Mouse (Mus musculus) cerebellum, adult 9-11 months (tissue): ENCODE data around the gene Erc2.

Experiments
- DNase-seq: peaks from one replicate; pipeline ENCODE4 v3.0.0; 2022

Gene Erc2

DNA sequence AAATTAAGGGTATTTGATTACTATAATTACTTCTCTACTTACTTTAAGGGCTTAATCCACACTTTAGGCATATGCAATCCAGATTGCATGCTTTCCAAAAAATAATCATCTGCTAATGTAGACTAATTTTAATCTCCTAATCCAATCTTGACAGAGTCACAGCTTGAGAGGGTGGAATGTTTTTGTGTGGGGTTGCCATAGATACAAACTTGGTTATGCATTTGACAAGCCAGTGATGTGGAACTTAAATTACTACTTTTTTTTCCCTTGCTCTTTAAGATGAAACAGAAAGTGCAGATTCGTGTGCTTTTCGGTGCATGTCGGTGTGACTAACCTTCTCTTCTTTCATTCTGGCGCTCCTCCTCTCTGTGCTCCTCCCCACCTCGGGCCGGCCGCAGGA is 694.6 kb downstream of the Erc2 start:
- no peak for DNase-seq

DNA sequence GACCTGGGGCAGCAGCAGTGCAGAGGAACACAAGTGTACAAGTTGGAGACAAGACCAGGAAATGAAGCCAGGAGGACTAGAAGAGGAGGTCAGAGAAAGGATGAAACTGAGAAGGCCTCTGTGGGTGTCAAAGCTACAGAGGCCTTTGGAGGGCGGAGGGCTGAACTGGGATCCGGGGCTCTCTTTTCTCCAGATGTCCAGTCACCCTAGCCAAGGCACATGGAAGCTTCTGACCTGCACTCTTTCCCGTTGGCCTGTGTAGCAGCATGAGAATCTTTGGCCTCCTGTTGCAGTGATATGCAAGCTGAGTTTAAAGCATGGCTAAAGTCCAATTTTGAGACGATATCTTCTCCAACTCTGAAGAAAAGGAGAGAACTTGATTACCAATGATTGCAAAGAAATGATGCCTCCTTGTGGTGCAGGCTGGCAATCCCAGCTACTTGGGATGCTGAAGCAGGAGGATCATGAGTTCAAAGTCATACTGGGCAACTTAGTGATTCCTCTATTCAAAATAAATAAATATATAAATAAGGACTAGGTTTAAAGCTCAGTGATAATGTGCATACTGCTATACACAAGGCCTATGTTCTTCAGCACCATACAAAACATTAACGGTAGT is 699.8 kb downstream of the Erc2 start:
- DNase-seq = no peak

DNA sequence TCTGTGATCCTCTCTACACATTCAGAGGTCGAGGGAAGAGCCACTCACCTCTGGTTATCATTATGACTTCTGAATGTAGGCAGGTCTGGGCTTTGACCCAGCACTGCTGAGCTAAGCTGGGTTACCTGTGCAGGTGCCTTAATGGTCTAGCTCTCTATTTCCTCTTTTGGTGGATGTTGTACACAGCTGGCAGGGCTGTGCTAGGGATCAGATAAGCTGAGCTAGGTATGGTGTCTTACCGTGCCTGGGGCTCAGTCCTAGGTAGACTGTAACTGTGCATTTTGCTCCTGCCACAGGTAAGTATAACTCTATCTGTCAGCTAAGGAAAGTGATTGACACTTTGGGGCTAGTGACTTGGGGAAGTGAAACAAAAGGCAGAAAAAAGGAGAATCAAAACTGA is 701.0 kb downstream of the Erc2 start:
- no peak for DNase-seq

DNA sequence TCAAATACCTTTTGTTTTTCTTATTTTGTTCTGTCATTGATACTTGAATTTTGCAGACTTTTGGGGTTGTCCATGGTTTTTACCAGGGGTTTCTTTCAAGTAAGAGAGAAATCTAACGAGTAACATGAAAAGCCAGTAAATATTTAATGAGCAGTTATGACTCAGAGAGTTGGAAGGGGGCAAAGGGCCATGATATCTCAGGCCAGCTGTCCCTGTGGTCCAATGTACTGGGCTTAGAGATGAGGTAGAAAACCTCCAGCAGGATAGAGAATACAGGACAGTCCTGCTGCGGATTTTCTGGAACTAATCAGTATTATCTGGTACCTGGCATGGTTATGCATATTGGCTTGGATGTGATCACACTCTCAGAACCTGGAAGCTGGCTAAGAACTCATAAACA is 701.5 kb downstream of the Erc2 start:
- no peak for DNase-seq

DNA sequence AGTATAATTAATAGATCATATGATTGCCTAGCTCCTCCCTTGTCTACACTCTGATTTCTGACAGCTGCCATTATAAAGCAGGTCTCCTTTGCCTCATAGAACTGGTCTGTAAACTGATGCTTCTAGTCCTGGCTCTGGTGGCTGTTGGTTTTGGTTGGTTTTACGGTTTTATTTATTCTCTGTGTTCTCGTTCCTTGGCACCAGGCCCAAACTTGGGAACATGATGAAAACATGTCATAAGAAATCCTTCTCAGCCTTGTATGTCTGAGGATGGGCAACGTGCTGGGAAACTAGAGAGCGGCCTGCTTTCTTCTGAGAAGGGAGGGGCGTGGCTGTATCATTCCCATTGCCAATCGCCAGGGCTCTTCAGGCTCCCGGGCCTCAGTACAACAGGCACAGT is 704.2 kb downstream of the Erc2 start:
- DNase-seq = no peak

DNA sequence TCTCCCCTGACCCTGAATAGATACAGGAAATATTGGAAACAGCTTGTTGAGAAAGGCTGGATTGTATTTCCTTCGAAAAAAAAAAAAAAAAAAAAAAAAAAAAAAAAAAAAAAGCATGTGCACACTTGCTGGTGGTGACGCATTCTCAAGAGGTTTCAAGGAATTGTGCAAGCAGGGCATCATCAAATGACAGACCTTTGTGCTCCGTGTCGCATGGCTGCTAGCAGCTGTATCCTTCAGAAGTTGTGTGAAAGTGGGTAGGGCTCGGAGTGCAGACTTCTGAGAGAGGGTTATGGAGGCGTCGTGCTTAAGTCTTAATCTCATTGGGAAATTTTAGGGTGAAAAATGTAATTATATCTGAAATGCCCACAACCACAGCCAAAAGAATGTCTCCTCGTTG is 706.3 kb downstream of the Erc2 start:
- no peak for DNase-seq

DNA sequence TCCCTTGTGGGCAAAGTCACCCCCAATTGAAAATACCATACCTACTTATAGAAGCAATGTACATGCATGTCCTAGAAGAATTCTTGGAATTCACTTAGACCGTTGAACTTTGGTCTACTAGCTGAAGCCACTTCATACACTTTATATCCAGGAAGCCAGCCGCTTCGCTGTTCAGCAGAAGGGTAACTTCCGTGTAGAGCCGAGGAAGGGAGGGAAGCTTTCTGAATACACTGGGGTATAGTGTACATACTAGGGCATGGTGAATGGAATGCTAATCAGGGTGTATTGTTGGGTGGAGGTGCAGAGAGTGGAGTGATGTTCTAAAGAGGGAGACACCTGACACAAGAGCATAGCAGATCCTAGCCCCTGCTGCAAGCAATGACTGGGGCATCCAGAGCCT is 708.9 kb downstream of the Erc2 start:
- no peak for DNase-seq

DNA sequence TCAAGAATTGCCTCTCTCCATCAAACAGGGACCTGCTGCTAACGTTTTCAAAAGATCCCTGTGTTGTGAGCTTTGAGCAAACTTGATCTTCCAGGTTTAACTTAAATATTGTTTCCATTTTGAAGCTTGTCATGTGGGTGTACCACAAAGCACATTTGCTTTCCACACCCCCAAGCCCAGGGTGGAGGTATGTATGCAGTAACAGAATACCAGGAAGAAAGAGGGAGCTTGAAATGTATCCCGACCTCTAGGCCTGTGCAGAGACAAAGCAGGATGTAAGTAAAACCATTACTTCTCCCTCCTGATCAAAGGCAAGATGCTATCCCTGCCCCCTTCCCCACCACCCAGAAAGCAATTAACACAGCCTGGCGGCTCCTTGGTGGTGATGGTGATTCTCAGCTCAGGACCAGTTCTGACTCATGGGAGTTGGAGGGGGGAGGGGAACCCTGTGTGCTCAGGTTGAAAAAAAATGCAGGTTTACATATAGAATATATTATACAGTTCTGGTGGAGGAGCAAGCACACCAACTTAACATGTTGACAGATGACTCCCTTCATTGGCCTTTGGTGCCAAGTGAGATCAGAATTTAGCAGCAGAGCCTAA is 710.2 kb downstream of the Erc2 start:
- no peak for DNase-seq

DNA sequence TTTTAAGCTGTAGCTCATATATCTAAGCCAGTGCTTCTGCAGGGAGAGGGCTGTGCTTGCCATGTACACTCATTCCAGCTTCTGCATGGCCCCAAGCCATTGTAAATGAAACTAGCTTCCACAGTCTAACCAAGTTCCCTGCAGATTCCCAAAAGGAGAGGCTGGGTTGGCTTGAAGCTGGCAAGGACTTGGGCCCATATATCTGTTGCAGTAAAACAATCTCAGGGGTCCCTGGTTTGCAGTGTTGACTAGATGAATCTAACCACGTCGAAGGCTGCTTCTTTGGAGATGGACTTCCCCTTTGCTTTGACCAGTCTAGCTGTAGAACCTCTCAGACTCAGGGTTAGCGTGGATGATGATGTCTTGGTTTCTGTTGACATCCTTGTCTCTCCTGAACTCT is 716.9 kb downstream of the Erc2 start:
- DNase-seq = no peak

DNA sequence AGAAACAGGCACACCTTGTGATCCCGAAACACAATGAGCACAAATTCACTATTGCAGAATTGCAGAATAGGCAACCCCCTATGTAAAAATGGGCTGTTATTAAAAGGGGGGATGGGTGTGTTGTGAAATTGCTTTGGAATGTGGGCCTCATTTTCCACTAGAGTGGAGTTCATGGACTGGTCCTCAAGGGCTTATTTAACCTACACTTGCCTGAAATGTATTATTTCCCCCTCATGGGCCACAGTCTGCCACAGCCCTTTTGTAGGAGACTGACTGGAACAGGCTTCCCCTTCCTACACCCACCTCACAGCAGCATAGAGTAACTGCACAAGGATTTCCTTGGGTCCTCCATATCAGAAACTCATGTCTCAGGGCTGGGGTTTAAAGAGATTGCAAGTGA is 726.9 kb downstream of the Erc2 start:
- DNase-seq = no peak

DNA sequence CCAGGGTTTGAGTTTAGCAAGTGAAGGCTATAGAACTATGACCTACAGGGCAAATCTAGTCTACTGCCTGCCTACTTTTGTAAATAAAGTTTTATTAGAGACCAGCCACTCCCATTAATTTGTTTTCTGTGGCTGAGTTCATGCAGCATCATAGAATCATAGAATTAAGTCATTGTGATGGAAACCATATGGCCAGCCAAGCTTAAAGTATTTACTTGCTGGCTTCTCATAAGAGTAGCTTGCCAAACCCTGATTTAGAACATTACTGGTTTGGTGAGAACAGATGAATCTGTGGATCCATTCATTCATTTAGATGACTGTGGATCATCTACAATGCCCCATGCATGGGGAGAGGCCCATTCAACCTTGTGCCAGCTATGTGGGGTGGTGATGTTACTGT is 733.8 kb downstream of the Erc2 start:
- DNase-seq = no peak

DNA sequence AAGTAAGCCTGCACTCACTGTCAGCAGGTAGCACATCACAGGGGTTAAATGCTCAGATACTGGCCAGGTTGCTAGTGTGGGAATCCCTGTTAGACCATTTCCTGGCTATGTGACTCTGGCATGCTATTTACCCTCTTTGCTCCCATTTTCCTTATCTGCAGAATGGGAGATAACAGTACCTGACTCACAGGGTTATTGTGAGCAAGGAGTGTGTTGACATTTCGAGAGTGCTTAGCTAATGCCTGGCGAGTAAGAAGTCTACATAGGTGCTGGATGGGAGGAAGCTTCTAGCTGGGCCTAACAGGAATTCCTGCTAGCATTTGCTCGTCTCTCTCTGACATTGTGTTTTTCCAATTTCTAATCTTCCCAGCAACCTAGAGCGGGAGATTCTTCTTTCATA is 737.3 kb downstream of the Erc2 start:
- no peak for DNase-seq

DNA sequence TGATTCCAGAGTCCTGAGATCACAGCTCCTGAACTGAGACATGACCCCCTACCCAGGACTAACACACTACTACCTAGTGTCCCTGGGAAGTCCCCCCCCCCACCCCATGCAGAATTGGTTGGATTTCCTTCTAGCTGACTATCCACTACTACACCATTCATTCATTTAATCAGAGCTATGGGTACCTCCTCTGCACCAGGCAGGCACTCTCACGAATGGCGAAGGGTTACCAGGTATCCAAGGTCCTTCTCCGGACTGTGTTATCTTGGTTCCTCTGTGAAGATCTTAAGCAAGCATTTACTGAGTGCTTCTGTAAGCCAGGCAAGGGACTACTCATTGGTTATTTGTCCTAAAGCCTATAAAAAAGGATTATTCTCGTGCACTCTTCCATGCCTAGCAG is 737.8 kb downstream of the Erc2 start:
- no peak for DNase-seq

DNA sequence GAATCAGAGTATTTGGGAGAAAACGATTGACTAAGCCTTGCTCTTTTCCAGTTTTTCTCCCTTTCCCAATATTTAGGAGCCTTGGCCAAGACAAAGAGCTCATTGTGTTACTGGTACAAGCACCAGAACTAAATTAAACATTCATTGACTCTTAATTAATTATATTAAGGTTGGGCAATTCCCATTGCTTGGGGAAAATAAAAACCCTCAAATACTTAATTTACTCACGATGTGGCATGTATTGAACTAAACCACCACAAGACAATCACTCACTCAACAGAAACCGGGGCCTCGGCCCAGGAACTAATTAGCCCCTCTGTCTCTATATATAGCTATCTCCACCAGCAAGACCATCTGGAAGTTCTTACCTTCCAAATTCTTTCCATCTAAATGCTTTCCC is 740.1 kb downstream of the Erc2 start:
- no peak for DNase-seq

DNA sequence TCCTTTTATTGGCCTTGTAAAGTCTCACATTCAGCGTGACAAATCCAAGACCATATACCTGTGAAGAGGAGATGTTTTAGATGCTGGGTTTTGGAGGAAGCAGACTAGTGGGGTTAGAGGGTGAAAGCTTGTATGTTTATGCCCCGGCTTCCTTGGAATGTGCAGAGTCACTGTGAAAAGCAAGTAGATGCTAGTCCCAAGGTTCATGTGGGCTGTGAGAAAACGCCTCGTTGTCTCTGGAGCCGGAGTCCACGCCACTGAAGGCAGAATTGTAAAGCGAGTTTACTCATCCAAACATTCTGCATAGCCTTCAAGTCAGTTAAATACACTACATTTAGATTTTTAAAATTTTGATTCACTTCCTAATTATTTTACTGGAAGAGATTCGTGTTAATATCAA is 748.5 kb downstream of the Erc2 start:
- DNase-seq = no peak

DNA sequence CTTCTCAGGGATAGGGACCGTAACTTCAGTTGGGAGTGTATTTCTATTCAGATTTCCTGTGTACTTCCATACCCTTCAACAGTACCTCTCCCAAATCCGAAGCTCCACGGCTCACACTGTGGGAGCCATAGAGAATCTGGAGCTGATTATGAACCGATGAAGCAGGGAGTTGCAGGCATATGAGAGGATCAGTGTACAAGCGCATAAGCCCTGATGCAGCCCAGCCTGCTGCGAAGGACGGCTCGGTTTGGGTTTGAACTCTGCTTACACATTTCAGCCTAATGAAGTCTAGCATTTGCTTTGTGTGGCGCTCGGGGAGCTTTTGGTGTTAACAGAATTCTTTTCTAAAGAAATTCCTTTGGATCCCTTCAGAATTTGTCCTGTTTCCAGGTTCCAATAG is 749.4 kb downstream of the Erc2 start:
- no peak for DNase-seq

DNA sequence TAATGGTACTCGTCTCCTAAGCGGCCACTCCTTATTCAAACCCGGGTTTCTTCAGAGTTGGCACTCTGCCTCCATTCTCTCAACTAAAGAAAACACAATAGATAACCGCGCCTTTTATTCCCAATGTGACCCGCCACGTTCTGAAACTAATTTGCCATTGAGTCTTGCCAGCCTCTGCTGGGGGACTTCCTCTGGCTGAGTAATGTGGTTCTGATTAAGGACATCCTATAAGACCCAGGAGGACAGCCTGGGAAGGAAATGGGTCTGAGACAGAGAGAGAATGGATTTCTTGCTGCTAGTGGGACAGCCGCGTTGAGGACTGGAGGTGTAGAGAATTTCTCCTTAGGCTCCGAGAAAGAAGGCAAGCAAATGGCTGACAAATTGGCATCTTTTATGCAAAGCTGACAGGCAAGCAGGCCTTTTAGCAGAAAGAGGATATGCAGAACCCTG is 753.4 kb downstream of the Erc2 start:
- DNase-seq = no peak

DNA sequence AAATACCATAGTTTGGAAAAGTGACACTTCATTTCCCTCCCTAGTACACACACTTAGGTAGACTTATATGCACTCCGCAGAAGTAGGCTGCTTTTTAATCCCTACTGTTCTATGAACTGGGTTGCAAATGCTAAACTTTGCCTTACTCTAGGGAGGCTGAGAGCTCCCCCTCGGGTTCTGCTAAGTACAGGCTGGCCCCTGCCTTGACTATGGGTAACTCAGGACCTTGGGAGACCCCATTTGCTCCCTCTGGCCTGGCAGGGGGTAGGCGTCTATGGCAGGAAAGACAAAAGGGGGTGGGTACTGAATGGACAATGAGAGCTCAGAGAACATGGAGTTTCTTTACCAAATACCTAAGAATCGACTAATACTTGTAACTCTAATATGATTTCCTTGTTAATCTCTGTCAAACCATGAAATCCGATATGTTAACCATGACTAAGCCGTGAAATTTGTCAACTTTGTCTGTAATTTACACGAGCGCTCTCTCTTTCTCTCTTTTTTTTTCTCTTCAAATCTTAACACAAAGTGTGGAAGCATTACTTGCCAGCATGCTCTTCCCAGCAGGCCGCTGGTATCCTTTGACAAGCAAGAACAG is 754.1 kb downstream of the Erc2 start:
- DNase-seq = no peak

DNA sequence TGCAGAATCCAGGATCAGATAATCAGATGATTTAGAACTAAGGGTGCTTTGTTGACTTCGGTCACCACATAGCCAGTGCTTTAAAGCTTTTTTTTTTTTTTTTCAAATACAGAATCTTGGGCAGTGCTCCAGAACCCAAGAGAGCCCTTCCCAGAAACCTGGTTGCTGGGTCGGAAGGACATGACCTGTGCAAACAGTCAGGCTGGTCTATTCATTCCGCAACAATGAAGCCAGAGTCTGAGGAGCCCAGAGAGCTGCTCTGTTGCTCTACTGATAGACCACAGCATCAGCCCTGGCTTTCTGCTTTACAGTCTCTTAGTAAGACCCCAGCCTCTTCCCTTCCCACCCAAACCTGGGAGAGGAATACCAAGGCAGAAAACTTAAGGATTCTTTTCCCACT is 755.3 kb downstream of the Erc2 start:
- no peak for DNase-seq

DNA sequence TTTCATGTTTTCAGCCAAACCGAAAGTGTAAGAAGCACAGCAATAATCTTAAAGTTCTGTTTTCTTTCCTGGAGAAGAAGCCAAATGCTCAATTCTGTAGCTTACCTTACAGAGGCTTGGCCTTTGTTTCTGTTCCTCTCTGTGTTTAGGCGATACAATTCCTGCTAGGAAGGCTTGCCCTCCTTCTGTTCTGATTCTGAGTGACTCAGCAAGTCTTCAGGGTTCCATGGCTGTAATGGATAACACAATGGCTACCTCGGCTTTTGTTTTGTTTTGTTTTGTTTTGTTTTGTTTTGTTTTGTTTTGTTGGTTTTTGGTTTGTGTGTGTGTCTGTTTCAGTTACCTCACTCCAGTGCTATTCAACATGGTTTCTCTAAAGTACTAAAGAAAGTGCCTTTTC is 757.9 kb downstream of the Erc2 start:
- DNase-seq = no peak

DNA sequence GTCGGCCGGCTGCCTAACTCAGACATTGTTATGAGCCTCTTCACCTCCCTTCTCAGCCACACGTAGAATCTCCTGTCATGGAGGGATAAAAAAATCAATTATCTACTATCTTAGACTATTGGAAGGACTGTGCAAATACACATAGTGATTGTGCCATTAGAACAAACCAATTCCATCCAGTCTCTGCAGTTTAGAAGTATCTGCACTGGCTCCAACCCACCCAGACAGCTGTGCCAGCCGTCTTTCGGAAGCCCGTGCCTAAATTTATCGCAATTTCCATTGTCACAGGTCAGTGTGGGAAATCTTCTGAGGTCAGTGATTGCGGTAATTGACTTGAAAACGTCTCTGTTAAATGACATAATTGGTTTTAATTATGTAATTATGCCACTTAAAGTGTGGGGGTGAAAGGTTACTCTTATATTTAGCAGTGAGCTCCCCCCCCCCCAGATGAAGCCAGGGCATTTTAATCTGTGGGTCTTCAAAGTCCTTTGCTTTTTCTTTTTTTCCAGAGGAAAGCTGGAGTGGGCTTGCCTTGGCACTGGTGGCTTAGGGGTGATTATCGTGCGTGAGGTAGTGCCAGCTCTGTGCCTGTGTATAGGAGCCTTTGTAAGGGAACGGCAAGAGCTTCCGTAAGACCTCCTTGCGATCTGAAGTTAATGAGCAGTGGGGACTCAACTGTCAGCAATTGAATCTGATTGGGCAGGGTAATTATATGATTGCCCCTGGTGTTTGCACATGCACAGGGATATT is 759.7 kb downstream of the Erc2 start:
- no peak for DNase-seq

DNA sequence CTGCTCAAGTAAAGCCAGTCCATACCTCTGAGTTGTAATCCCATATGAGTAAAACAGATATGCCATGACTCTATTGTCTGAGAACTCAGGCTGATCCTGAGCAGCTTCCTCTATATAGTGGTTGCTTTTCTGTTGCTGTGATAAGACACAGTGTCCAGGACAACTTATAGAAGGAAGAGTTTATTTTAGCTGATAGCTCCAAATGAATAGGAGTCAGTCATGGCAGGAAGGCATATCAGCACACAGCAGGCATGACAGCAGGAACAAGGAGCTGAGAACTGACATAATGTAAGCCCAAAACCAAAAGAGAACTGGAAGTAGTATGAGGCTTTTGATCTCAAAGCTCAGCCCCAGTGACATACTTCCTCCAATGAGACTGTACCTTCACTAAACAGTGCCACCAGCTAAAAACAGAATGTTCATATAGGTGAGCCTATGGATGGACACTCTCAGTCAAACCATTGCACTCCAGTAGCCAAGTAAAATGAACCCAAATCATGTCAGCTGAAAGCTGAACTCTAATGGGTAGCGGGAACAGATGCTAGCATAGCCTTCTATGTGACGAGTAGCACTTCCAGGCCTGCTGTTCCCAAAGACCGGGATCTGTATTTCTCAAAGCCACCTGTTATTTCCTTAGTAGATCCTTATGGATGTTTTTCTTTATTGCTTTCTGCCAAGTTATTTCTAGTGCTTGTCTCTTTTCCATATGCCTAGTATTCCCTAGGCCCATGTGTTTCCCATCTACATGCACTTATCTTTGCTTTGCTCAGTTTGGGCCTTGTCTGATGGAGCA is 764.8 kb downstream of the Erc2 start:
- no peak for DNase-seq

DNA sequence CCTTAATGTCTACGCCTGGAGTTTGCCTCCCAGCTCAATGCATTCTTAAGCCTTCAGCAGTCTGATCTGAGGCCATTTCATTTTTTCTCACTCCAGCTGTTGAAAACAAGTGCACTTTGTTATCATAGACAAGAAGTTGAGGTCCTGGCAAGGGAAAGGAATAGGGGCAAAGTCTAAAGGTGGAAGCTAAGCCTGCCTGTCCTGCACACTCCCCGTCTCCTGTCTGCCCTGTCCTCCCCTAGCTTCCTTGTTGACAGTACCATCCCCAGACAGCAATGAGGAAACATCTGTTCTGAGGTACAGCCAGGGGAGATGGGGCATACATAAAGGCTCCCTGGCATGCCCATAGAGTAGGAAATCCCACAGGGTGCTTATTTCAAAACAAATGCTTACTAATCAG is 776.7 kb downstream of the Erc2 start:
- DNase-seq = no peak
